Mouse (Mus musculus) heart, embryonic 16.5 days (tissue): ENCODE data around the gene Hfe2. TPM values are rescaled to one million over a fixed set of nuclear protein-coding genes. Genes with fewer than 3 reads are reported as not detected.
A peak's percentile ranks its signal among the peaks of the same experiment; 100 is the strongest.

ENCODE experiments used
- ATAC-seq: fragments of 200-750 bp; cut with Nextera tagmentation; replicated peaks from 2 replicates; pipeline ENCODE4 v1.8.0; 2017; ENCODE audit warnings: moderate number of reproducible peaks; ENCODE audit not compliant: insufficient read depth, low FRiP score; ENCODE audit errors: extremely low read depth
- H3K27ac ChIP-seq: fragments of 300-500 bp; sonication (generic); 2 replicates; pipeline ENCODE4 v1.5.1; 2014; ENCODE audit warnings: mild to moderate bottlenecking, low read length, control low read depth, moderate library complexity
- H3K27me3 ChIP-seq: fragments of 300-500 bp; sonication (generic); 2 replicates; pipeline ENCODE4 v1.6.1; 2014; ENCODE audit warnings: low read length, mixed read lengths; ENCODE audit not compliant: control insufficient read depth, insufficient read depth
- H3K36me3 ChIP-seq: fragments of 300-500 bp; sonication (generic); 2 replicates; pipeline ENCODE4 v1.6.1; 2014; ENCODE audit not compliant: control insufficient read depth, insufficient read depth
- H3K4me1 ChIP-seq: fragments of 300-500 bp; sonication (generic); 2 replicates; pipeline ENCODE4 v1.6.1; 2014; ENCODE audit warnings: low read length, mixed read lengths; ENCODE audit not compliant: control insufficient read depth, insufficient read depth
- H3K4me2 ChIP-seq: fragments of 300-500 bp; sonication (generic); 2 replicates; pipeline ENCODE4 v1.6.1; 2014; ENCODE audit warnings: low read depth, mild to moderate bottlenecking, control low read depth, low read length
- H3K4me3 ChIP-seq: fragments of 300-500 bp; sonication (generic); 2 replicates; pipeline ENCODE4 v1.5.1; 2014; ENCODE audit warnings: mild to moderate bottlenecking, control low read depth, low read length
- H3K9ac ChIP-seq: fragments of 300-500 bp; sonication (generic); 2 replicates; pipeline ENCODE4 v1.6.1; 2014; ENCODE audit warnings: low read length, control low read depth
- H3K9me3 ChIP-seq: fragments of 300-500 bp; sonication (generic); replicated peaks from 2 replicates; pipeline ENCODE4 v1.6.1; 2016; ENCODE audit warnings: low read length; ENCODE audit not compliant: control insufficient read depth
- WGBS: fragments of 180-500 bp; shearing (Covaris S2); extraction: QIAGEN DNeasy Blood & Tissue Kit; methylation state at CpG from one replicate; pipeline ENCODE4 v1.1.7; 2014; 5-methylcytosine and 5-hydroxymethylcytosine counted together
- polyA plus RNA-seq: library from polyadenylated mRNA; unstranded; fragments of >200 nt; fragmentation: Nextera tagmentation; extraction: Ambion mirVana; gene quantifications from 2 replicates; pipeline ENCODE4 v1.2.1, GENCODE M21; 2015

The Hfe2 gene
- polyA plus RNA-seq, 1 experiment from 2014 or later, result 10.9 TPM

GRCm38 (mm10) chr3:96548824-96549223 lies 23.9 kb downstream of the Hfe2 start:
- Histone ChIP-seq H3K9me3 (no peaks in the 10 kb centered on the region), H3K4me3 (no peak overlapping the region), H3K36me3 (no peaks in the 10 kb centered on the region), H3K27me3 (no peaks in the 10 kb centered on the region), H3K4me2 (no peak overlapping the region), H3K4me1 (peaks cover 33% of the 10 kb centered on the region), H3K27ac (peak overlapping the region; percentile 75), H3K9ac (no peak overlapping the region)
- WGBS, result 75% methylated on average over 7 of the region's 7 CpGs
- no peak for ATAC-seq

GRCm38 (mm10) chr3:96549346-96549745 lies 24.4 kb downstream of the Hfe2 start:
- Histone ChIP-seq H3K36me3 (no peaks in the 10 kb centered on the region), H3K9ac (peak overlapping the region; percentile 16; the same call in 1 of the 2 replicates), H3K27me3 (no peaks in the 10 kb centered on the region), H3K9me3 (no peaks in the 10 kb centered on the region), H3K27ac (peak overlapping the region; percentile 75), H3K4me2 (peak overlapping the region; percentile 39; the same call in 1 of the 2 replicates), H3K4me1 (peaks cover 33% of the 10 kb centered on the region), H3K4me3 (no peak overlapping the region)
- WGBS, result 56% methylated on average over 5 of the region's 5 CpGs
- ATAC-seq, result no peak

- H3K27me3 ChIP-seq, result no peaks in the 10 kb centered on the region
- H3K4me2 ChIP-seq, result peak overlapping the region; percentile 22
These were observed 26.2 kb downstream of the Hfe2 start for GRCm38 (mm10) chr3:96551203-96551602.

GRCm38 (mm10) chr3:96551890-96552289 lies 26.9 kb downstream of the Hfe2 start:
- ATAC-seq, result no peak
- H3K4me3 ChIP-seq, result no peak overlapping the region
- no peak overlapping the region; the same call in 1 of the 2 replicates for H3K4me2 ChIP-seq
- WGBS, result 64% methylated on average over 7 of the region's 7 CpGs
- no peaks in the 10 kb centered on the region for H3K27me3 ChIP-seq
- no peaks in the 10 kb centered on the region for H3K36me3 ChIP-seq
- peaks cover 48% of the 10 kb centered on the region for H3K4me1 ChIP-seq
- no peaks in the 10 kb centered on the region for H3K9me3 ChIP-seq
- peak overlapping the region; percentile 31; the same call in 1 of the 2 replicates for H3K9ac ChIP-seq
- peak overlapping the region; percentile 50; the same call in 1 of the 2 replicates for H3K27ac ChIP-seq

More at GRCm38 (mm10) chr3:96551203-96551602, 26.2 kb downstream of the Hfe2 start:
- Histone ChIP-seq H3K4me1 (peaks cover 46% of the 10 kb centered on the region), H3K9ac (peak overlapping the region; percentile 31), H3K36me3 (no peaks in the 10 kb centered on the region), H3K27ac (peak overlapping the region; percentile 50; the same call in 1 of the 2 replicates), H3K4me3 (no peak overlapping the region), H3K9me3 (no peaks in the 10 kb centered on the region)
- WGBS, result 13% methylated on average over 8 of the region's 8 CpGs
- no peak for ATAC-seq

GRCm38 (mm10) chr3:96553601-96554000 lies 28.6 kb downstream of the Hfe2 start:
- no peak overlapping the region; the same call in 1 of the 2 replicates for H3K27ac ChIP-seq
- H3K4me3 ChIP-seq, result no peak overlapping the region
- H3K4me2 ChIP-seq, result no peak overlapping the region
- H3K36me3 ChIP-seq, result no peaks in the 10 kb centered on the region
- H3K27me3 ChIP-seq, result no peaks in the 10 kb centered on the region
- no peak for ATAC-seq
- H3K4me1 ChIP-seq, result peaks cover 41% of the 10 kb centered on the region
- 71% methylated on average over 6 of the region's 6 CpGs for WGBS
- no peak overlapping the region for H3K9ac ChIP-seq
- no peaks in the 10 kb centered on the region for H3K9me3 ChIP-seq

GRCm38 (mm10) chr3:96554251-96554650 lies 29.3 kb downstream of the Hfe2 start:
- no peak for ATAC-seq
- WGBS, result 88% methylated on average over 6 of the region's 6 CpGs
- Histone ChIP-seq H3K4me3 (no peak overlapping the region), H3K4me1 (peaks cover 37% of the 10 kb centered on the region), H3K4me2 (no peak overlapping the region), H3K27ac (peak overlapping the region; percentile 97), H3K36me3 (no peaks in the 10 kb centered on the region), H3K9ac (no peak overlapping the region), H3K9me3 (no peaks in the 10 kb centered on the region), H3K27me3 (no peaks in the 10 kb centered on the region)

- H3K4me2 ChIP-seq, result peak overlapping the region; percentile 81
These were observed 30.1 kb downstream of the Hfe2 start for GRCm38 (mm10) chr3:96555041-96555596.

GRCm38 (mm10) chr3:96555999-96556614 lies 31.1 kb downstream of the Hfe2 start:
- no peaks in the 10 kb centered on the region for H3K27me3 ChIP-seq
- peak overlapping the region; percentile 86 for H3K4me3 ChIP-seq
- peaks cover 17% of the 10 kb centered on the region for H3K36me3 ChIP-seq
- H3K4me2 ChIP-seq, result peak overlapping the region; percentile 81
- peak overlapping the region; percentile 97 for H3K27ac ChIP-seq
- peak overlapping the region; percentile 82 for H3K9ac ChIP-seq
- no peak for ATAC-seq
- WGBS, result 66% methylated on average over 15 of the region's 15 CpGs
- H3K9me3 ChIP-seq, result no peaks in the 10 kb centered on the region
- H3K4me1 ChIP-seq, result peaks cover 22% of the 10 kb centered on the region

More at GRCm38 (mm10) chr3:96555041-96555596, 30.1 kb downstream of the Hfe2 start:
- 13% methylated on average over 12 of the region's 12 CpGs for WGBS
- Histone ChIP-seq H3K27me3 (no peaks in the 10 kb centered on the region), H3K9ac (peak overlapping the region; percentile 82), H3K4me3 (peak overlapping the region; percentile 15; the same call in 1 of the 2 replicates), H3K36me3 (peaks cover 7% of the 10 kb centered on the region), H3K27ac (peak overlapping the region; percentile 97), H3K4me1 (peaks cover 30% of the 10 kb centered on the region), H3K9me3 (no peaks in the 10 kb centered on the region)
- peak; percentile 40 for ATAC-seq
